Mouse (Mus musculus): ENCODE results near the gene Rfng. TPM values are rescaled to one million over a fixed set of nuclear protein-coding genes. Genes with fewer than 3 reads are reported as not detected.
"Not testable (repeated sequence)": the region's sequence is repeated elsewhere in the genome, so short reads cannot be mapped to it uniquely, and the experiment has no call there.

Rfng gene
- total RNA-seq, 2 experiments from 2014 or later: 57.1 to 59.9 TPM

DNA sequence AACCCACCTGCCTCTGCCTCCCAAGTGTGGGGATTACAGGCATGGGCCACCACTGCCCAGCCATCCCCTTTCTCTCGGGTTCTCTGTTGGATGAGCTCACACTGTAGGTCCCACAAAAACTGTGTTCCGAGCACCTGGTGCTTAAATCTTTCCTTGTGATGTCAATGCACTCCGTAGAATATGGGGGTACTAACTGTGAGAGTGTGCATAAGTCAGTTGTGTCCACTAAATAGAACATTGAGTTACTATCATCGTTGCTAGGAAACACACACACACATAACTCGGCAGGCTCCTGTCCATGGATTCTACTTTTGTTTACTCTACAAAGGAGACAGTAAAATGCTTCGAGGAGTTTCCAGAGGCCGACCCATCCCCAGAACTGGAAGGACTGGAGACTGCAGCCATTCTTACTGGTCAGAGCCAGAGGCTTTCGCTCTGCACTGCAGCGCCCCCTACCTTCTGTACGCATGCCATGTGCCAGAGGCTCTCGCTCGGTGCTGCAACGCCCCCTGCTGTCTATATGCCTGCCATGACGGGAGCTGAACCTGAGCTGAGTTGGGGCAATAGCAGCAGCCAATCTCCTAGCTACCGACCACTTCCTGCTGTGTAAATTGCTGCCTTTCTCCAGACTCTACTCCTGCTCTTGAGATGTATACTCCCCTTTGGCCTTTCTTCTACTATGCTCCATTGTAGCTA, 8.1 kb downstream of the Rfng start:
- DNase-seq (ENCODE audit: low spot score in 2 of 2): peak; percentile 88 to 97

DNA sequence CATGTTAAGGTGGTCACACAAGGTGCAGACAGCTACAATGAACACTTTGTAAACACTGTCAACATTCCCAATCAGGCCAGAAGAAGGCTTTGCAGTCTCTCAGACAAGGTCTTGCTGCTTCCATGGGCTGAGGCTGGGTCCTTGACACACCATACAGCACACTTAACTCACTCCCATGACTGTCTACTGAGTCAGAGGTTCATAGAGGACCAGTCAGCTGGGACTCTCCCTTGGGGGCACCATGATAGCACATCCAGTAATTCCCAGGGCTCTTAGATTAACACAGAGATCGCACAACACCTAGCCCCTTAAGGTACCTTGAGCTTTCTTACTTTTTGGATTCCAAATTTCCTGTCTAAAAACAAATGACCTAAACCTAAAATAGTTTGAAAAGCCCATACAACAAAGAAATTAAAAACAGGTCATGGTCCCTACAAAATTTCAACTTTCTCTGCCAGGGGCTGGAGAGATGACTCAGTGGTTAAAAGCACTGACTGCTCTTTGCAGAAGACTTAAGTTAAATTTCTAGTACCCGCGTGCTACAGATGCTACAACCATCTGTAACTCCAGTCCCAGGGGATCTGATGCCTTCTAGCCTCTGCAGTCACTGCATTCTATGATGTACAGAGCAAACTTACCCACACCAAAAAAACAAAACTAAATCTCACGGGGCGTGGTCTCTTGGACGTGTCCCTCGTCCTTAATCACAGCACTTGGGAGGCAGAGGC, 10.4 kb downstream of the Rfng start:
- DNase-seq (ENCODE audit: low spot score in 2 of 2): no peak

DNA sequence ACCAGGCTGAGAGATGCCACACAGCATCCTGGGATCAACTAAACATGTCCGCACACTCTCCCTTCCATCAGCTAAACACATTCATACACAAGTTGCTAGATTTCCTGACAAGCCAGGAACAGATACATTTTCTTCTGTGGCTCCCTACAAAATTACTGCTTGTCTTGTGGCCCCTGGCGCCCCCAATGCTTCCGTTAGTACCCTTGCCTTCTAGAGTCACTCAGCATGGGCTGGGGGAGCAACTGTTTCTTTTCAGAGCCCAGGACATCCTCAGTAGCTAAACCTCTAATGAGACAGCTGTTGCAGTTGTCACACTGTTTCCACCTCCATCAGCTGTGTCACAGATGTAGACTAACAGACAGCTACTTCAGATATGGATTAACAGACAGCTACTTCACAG, 11.3 kb downstream of the Rfng start:
- DNase-seq (ENCODE audit: low spot score in 2 of 2): no peak

DNA sequence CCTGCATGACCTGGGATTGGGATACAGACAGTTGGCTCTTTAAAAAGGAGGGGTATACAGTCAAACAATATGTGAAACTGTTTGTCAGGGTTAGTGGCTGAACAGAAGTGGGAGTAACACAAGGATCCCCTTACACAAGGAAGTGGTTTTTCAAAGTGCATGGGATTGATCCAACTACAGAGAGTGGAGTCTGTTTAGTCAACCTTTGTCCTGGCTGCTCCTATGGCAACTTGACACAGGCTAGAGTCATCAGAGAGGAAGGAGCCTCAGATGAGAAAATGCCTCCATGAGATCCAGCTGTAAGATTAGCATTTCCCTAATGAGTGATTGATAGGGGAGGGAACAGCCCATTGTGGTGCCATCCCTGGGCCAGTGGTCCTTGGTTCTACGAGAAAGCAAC, 15.8 kb downstream of the Rfng start:
- no peak for DNase-seq (ENCODE audit: low spot score in 2 of 2)

DNA sequence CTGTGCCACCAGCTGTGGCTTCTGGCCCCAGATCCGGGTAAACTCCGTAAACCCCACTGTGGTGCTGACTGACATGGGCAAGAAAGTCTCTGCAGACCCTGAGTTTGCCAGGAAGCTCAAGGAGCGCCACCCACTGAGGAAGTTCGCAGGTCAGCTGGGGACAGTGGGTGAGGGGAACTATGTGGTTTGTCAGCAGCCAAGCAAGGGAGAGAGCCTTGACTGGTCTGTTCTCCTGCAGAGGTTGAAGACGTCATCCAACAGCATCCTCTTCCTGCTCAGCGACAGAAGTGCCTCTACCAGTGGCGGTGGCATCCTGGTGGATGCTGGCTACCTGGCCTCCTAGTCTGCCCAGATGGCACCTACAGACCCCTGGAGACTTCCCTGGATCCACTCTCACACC, 17.0 kb downstream of the Rfng start:
- not testable (repeated sequence) for DNase-seq (ENCODE audit: low spot score in 2 of 2)

DNA sequence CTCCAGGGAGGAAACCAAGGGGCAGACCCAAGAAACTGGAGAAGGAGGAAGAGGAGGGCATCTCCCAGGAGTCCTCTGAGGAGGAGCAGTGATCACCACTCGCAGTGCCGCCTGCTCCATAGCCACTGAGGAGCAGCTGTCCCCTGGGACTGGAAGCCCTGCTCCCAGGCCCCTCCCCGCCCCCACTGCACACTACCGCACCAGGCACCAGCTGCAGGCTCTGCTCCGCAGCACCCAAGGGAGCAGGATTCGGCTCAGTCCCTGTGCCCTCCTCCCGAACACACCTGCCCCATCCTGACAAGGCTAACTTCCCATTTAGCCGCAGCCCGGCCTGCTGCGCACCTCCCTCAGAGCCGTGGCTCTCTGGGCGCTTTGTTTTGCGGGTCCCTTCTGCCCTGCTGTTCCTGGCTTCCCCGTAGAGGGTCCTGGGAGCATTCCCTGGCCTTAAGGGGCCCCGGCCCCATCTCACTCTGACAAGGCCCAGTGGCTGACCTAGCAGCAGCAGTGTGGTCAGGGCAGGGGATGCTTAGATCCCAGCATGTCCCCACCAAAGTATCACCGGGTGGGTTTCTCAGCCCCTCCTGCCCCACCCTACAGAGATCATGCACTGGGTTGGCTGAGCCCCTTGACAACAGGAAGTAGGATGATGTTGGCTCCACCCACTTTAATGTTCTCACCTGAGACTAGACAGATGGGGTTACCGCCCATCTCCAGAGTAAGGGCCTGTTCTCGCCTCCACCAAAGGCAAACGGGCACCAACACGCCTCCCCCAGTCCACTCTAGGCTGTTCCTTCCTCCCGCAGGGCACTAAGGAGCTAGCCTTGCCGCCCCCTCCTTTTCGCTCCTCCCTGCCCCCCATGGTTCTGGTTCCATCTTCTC, 20.6 kb downstream of the Rfng start:
- DNase-seq (ENCODE audit: low spot score in 2 of 2): not testable (repeated sequence)

DNA sequence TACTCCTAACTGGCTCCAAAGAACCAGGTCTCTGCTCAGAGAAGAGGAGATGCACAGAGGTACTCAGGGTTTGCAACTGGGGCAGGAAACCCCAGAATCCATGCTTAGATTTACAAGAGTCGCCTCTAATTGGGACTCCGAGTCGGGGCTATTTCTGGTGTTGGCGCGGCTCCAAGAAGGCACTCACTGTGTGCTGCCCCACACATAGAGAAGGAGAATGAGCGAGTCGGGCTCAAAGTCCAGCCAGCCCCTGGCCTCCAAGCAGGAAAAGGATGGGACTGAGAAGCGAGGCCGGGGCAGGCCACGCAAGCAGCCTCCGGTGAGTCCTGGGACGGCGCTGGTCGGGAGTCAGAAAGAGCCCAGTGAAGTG, 21.4 kb downstream of the Rfng start, which contains the start of gene Hmga1b:
Gene Hmga1b, plus strand, starts transcription at position 123 of the 370 bp plus-strand sequence.
- not testable (repeated sequence) for DNase-seq (ENCODE audit: low spot score in 2 of 2)

DNA sequence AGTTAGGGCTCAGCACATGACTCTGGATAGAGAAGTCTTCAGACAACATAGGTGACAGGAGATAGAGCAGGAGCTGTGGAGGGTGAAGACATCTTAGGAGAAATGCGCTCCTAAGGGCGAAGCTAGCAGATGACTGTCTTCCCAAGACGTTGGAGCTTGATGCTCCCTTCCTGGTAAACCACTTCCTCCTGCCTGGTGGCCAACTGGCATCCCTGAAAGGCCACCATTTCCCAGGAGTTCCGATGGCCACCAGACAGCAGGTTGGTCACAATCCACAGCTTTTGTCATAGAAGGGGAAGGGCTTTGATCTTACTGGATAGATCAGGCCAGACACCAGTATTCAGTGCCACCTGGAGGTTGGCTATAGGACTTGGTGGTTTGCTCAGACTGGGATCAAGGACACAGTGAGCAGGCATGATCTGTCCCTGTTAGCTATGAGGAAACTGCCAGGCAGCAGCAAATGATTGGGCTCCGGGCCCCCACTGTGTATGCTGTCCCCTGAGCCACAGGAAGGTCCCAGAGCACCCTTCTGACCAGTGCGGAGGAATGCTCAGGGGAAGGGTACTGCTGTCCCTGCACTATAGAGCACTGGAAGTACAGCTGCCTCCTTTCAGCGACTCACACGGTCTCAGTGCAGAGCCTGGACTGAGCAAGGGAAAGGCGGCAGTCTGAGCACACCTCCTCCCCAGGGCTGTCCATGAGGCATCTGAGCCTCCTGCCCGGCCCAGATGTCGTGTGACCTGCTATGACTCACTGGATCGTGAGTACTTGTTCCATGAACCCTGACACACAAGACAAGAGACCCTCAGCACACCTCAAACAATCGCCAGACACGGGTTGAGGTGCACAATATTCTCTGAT, 22.0 kb downstream of the Rfng start:
- DNase-seq (ENCODE audit: low spot score in 2 of 2): no peak

DNA sequence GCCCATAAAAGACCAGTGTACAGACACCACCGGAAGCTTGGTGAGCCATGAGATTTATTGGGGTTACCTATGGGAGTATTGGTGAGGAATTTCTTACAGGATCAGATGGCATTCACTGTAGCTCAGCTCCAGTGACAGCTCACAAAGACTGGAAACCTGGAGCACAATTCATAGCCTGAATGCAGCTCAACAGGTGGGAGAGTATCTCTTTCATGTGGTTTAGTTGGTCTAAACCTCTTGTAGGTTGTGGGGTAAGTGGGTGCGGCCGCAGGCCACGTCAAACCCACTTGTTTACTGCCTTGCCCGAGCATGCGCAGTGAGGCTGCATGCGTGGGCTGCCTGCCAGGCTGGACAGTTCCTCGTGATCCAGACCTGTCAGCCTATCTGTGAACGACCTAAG, 23.8 kb downstream of the Rfng start:
- no peak for DNase-seq (ENCODE audit: low spot score in 2 of 2)

DNA sequence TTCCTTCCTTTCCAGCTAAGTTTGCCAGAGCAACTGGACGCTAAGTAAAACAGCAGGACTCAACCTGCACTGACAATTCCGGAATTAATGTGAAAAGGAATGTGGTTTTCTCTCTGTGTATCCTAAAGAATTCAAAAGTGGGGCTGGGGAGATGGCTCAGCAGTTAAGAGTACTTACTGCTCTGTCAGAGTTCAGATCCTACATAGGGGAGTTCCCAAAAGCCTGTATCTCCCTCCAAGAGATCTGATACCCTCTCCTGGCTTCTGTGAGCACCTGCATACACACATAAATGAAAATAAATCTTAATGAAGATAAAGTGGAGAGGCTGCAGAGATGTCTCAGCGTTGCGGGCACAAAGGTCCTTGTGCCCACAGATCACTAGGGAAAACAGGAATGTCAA, 32.4 kb downstream of the Rfng start:
- DNase-seq (ENCODE audit: low spot score in 2 of 2): no peak

DNA sequence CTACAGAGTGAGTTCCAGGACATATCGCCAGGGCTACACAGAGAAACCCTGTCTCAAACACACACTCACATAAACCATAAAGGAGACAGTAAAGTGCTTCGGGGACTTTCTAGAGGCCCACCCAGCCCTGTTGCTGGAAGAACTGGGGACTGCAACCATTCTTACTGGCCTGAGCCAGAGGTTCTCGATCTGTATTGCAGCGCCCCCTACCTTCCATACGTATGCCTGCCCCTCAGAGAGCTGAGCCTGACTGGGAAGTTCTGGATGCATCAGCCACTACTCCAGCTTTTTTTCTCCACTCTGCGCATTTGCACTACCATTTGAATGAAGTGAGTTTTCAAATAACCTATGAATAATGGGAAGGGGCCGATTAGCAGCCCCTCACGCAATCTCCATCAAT, 34.6 kb downstream of the Rfng start:
- no peak for DNase-seq (ENCODE audit: low spot score in 2 of 2)

DNA sequence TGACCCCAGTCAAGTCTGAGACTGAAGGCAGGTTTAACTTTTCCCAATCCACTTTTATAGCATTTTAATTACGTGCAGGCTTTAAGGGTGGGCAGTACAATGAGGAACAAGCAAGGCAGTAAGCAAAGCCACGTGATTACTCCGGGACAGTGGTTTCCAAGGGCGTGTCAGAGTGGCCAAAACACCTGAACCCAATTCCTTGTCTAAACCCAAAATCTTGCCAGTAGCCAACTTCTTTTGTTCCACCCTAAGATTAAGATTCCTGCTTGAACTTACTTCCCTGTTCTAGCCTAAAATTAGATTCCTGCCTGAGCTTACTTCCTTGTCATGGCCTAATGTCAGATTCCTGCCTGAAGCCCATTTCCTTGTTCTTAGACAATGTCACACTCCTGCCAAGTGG, 36.0 kb downstream of the Rfng start:
- no peak for DNase-seq (ENCODE audit: low spot score in 2 of 2)

DNA sequence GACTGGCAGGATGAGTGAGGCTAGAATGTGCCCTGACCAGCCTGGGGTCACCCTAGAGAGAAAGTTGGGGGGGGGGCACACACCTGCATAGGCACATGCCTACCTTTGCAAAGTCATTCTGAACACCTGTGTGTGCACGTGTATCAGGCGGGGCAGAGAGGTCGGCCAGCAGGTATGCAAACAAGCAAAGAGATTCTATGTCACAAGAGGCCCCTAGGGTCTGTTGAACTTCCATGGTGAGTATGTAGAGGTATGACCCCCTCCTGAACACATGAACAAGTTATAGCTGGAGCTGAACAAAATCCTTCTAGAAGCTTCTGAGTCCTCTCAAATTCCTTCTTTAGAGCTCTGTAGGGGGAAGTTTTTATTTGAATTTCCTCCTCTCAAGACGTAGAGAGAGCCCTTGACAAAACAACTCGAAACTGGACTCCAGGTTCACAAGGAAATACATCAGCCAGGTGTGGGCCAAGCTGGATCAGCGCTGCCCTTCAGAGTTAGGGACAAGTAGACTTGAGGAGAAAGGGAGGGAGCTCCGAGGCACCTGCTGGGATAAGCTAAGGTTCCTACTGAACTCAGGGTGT, 39.8 kb downstream of the Rfng start:
- DNase-seq (ENCODE audit: low spot score in 2 of 2): no peak

DNA sequence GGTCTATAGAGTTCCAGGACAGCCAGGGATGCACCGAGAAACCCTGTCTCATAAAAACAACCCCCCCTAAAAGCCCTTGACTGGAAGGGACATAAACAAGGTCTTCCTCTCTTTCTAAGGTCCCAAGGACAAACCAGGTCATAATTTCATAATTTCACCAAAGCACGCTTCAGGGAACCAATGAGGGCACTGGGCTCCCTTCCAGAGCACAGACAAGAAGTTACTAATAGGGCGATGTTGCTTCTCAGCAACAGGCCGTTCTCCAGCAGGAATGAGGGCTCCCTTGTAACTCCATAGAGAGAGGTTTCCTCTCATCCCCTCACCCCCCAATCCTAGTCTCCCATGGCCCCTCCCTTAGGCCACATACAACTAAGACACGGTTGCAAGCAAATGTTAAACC, 43.0 kb downstream of the Rfng start:
- no peak for DNase-seq (ENCODE audit: low spot score in 2 of 2)

DNA sequence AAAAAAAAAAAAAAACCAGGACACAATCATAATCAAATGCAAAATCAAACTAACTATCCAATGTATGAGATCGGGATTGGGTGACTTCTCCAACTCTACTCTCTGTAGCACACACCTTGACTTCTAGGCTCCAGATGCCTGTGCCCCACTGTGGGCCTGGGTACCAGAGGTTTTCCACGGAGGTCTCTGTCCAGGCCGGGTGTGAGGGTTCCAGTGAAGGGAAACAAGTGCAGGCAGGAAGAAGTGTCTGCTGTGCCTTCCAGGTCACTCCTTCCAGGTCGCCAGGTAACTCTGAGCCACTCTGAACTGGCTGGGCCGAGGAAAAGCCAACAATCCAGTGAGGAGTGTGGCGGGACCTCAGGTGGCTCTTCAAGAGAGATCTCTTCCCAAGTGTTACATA, 47.6 kb downstream of the Rfng start:
- no peak for DNase-seq (ENCODE audit: low spot score in 2 of 2)

DNA sequence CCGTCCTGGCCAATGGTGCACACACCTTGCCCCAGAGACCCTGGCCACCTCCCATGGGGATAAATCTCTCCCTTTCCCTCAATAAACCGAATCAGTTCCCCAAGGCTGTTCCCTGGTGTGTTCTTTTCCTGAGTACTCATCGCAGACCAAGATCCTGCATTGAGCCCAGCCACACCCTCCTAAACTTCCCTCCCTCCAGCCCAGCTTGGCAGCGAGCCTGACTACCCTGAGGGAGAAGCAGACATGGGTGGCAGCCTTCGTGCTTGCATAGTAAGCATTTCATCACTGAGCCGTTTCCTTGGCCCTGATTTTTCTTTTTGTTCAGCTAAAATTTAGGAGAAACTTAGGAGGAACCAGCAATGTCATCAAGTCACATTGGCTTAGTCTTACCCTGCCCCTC, 50.5 kb downstream of the Rfng start:
- no peak for DNase-seq (ENCODE audit: low spot score in 2 of 2)

DNA sequence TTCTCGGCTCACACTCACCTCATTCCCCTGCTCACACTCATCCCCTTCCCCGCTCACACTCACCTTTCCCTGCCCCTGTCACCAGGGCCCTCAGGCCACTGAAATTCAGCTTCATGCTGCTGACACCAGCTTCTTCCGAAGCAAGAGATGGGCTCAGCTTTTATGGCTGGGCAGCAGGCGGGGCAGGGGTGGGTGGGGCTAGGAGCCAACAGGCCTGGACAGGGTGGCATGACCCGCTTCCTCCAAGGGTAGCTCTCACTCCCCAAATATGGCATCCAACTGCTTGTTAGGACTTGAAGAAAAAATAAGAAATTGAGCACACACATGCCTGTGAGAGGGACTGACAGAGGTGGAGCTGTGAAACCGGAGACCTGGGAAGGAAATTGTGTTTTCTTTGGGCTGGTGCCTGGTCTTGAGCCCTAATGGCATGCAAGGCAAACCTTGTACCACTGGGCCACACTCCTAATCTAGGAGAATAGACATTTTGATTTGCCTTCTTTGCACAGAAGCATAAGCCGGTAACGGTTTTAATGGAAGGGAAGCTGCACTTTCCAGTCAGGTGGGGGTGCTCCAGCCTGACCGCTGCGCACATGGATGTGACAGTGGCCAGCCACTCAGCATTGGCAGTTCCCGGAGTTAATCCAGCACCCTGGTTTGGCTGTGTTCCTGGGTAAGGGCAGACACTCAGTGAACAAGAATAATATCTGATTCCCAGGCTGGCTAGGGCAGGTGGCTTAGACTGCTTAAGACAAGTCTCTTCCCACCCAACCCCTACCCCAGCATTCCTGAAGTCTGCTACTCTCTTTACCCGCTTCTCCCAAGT, 51.9 kb downstream of the Rfng start, which contains the start of gene Cbr2:
Gene Cbr2, minus strand, starts transcription at position 257 of the 823 bp plus-strand sequence.
- no peak for DNase-seq (ENCODE audit: low spot score in 2 of 2)

DNA sequence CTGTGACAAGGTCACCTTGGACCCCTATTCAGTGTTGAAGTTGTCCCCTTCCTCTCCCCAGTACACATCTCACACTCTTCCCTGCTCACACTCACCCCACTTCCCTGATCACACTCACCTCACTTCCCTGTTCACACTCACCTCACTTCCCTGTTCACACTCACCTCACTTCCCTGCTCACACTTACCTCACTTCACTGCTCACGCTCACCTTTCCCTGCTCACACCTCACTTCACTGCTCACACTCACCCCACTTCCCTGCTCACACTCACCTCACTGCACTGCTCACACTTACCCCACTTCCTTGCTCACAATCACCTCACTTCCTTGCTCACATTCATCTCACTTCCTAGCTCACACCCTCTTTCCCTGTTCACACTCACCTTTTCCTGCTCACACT, 52.6 kb downstream of the Rfng start:
- no peak for DNase-seq (ENCODE audit: low spot score in 2 of 2)
